Mouse (Mus musculus): ENCODE results near the gene Becn1.

- no peak for TF ChIP-seq POLR2A (IDR thresholded peaks at IDR 0.05; ENCODE audit: borderline replicate concordance, control insufficient read depth, low read depth, low read length)
- TF ChIP-seq CTCF (IDR thresholded peaks at IDR 0.05; ENCODE audit: control insufficient read depth, insufficient read depth, low read length), result no peak
Observed at GRCm38 (mm10) chr11:101316501-101316917, 14.4 kb upstream of the Becn1 start.
